Mouse (Mus musculus) adrenal gland, adult 2 months (tissue): ENCODE data around the gene Plcl1. TPM values are rescaled to one million over a fixed set of nuclear protein-coding genes. Genes with fewer than 3 reads are reported as not detected.

Experiments used
- DNase-seq: peaks from one replicate; pipeline ENCODE4 v3.0.0; 2021
- long read RNA-seq: library from polyadenylated mRNA; stranded (forward); transcript quantifications from one replicate; pipeline ENCODE4 v2.0.0, GENCODE M21; 2021
- polyA plus RNA-seq: library from polyadenylated mRNA; depleted of rRNA; stranded (reverse); fragments of >200 nt; gene quantifications from 2 replicates; pipeline ENCODE4 v1.2.3, GENCODE M21; 2012; rRNA removed
- total RNA-seq, 2 experiments: library from RNA; stranded (reverse); gene quantifications; 2 replicates each; pipeline ENCODE4 v1.2.3; 2021

Gene Plcl1
- total RNA-seq: 1 to 10 TPM; 3.4 to 5.7 TPM
- 1.9 and 2.0 TPM in 2 replicates for polyA plus RNA-seq
- long read RNA-seq, partial matches to known transcripts: 0 of 1 reads
- long read RNA-seq, other reads (novel, unspliced or antisense): 1 of 1 reads

DNA sequence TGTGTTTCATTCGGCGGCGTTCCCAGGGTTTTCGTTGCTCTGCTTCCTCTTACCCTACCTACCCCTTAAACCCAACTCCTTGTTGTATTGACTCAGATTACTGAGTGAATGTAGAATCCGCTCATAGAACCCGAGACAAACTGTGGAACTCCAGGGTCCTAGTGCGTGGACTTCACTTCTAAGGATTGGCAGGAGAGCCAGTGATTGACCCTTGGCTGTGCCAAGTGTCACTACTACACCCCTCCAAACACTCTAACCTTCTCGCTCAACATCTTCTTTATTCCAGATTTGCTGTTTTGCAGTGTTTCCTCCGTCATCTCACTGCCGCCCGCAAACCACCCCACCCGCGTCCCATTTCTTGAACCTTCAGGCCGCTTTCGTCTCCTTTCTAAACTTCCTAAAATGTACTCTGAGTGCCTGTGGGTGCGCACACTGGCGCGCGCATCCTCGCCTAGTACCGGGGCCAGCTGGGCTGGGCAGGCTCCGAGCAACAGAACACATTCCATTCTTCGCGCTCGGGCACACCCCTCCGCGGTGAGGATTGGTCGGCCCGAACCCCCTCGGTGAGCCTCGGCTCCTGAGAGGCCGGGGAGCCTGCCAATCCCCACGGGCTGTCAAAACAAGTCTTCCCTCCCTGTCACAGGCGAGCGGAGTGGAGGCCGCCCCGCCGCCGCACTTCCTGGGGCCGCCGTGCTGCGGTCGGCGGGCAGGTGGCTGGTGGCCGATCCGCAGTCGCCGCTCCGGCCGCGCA, at the start of gene Plcl1:
Plcl1 (plus strand) TSS at position 650 of the 751 bp plus-strand sequence.
- DNase-seq: peak; percentile 98

DNA sequence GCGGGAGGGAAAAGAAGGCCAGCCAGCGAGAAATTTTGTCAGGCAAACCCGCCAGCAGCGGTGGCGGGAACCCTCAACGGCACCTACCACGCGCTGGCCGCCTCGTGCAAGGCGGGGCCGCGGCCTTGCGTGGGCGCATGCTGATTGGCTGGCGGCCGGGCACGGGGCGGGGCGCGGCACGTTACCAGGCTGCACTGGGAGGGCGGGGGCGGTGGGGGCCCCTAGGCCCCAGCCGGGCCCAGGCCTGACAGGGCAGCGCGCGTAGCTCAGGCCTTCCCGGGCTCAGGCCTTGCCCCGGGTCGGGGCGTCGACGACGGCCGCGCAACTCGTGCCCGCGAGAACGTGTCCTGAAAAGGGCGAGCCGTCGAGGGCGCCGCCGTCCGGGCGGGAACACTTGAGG, 43.1 kb upstream of the Plcl1 start:
- DNase-seq: no peak

DNA sequence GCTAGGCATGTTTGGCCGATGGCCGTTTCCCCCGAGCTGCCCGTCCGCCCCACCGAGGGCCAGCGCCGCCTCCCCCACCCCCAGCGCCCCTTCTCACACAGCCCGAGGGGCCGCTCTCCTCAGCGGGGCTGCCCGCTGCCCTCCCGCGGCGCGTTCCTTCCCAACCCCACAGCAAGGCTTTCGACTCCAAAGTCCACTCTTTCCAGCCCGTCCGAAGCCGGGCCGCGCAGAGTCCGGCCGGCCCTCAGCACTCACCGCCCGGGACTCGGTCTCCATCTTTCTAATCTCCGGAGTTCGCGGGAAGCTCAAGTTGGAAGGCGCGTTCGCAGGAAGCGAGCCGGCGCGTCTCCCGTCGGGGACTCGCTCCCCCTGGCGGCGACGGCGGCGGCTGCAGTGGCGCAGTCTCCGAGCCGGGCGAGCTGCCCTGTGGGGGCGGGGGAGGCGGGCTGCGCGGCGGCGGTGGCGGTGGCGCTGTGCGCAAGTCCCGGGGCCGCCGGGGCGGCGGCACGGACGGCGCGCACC, 42.6 kb upstream of the Plcl1 start, which contains the start of gene Boll:
Boll (minus strand) TSS at position 426 of the 522 bp plus-strand sequence.
- DNase-seq: peak; percentile 85

DNA sequence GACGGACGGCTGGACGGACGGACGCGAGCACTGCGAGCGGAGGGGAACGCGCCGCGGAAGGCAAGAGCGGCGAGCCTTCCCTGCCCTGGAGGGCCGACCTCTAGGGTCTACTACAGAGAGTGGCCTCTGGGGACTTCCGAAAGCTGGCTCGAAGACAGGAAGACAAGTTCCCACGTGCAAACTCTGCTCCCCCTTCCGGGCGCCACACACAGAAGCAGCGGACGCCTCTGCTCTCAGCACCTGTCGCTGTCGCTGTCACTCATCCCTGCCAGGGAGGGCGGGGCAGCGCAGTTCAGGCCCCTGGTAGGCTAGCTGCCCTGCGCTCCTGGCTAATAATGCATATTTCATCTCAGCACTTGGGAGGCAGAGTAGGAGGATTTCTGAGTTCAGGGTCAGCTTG, 42.1 kb upstream of the Plcl1 start:
- peak; percentile 64 for DNase-seq

DNA sequence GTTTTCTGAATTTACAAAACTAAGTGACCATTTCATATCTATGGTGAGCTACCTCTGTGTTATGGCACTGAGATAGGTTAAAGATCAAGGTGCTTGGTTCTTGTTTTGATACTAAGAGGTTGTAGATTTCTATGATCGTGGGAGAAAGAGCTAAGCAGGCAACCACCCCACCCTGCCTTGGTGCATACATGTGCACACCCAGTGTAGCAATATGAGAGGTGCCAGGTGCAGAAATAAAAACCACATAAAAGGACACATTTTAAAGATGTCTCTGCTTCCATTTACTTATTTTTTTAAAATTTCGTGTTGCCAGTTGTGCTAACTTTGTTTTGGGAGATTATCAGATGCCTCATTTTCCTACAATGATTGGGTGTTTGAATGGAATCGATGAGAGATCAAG, 33.1 kb upstream of the Plcl1 start:
- no peak for DNase-seq

DNA sequence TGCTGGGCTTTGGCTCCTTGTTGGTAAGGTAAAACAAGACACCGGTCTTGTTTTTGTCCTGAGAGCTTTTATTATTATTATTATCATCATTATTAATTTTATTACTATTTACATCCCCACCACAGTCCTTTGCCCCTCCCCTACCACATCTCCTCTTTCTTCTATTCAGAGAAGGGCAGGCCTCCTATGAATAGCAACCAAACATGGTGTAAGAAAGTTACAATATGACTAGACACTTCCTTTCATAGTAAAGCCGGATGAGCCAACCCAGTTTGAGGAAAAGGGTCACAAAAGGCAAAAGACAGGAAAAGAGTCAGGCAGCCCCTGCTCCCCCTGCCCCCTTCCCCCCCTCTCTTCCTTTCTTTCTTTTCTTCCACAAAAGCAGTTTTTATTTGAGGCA, 25.2 kb upstream of the Plcl1 start:
- no peak for DNase-seq

DNA sequence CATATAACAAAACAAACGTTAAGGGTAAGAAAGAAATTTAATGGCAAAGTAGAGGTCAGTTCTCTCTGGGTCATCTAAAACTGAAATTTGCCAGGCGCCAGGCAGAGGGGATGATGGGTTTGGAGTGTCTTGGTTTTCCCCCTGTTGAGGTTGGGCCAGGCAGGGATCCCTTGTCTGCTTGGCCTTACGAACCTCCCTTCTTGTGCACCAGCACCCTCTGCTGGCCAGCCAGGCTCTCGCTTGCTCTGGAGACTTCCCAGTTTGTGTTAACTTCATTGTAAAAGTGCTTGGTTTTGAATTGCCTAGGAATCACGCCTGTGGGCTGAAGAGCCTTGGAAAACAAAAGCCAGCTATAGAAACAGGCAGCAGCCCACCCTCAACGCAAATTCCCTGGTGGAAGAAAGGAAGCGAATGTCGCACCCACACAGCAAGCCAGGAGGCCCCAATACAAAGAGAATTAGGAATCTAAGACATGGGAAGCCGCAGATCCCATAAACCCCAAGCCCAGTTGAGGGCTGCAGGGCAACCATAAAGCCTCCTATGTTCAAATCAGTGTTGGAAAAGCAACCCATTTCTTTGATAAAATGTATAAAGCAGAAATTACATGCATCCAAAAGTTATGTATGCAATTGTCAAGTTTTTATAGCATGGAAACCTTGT, 22.5 kb upstream of the Plcl1 start:
- peak; percentile 86 for DNase-seq

DNA sequence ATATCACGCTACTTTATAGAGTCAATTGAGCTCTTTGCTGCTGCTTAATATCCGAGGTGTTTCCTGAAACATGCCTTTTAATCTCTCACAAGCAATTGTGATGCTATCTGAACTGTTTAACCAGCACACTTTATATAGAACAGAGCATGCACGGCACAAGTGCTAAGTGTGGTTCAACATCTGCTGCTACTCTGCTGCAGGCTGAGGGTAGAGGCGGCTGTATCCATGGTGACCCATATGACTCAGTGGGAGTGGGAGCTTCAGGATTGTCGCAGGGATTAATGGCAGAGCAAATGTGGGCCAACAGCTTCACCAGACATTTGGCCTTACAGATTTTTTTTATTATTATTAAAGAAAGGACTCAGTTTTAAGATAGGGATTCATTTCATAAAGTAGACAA, 5.8 kb upstream of the Plcl1 start:
- no peak for DNase-seq

DNA sequence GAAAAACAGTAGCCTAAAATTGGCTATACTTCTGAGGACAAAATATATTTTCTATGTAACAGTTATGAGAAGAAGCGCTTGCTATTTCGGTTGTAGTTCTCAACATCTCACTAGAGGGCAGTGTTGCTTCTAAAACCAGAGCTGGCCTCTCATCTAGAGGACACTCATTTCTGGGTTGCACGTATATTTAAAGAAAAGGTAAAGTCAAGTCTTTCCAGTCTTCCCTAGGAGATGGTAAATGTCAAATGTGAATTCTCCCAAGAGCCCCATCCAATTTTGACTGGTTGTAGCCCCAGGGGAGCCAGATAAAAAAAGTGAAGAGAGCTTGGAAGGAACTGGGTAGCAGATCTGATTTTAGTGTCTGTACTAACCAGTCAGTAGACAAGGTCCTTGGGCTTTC, 1.3 kb upstream of the Plcl1 start:
- DNase-seq: peak; percentile 50

DNA sequence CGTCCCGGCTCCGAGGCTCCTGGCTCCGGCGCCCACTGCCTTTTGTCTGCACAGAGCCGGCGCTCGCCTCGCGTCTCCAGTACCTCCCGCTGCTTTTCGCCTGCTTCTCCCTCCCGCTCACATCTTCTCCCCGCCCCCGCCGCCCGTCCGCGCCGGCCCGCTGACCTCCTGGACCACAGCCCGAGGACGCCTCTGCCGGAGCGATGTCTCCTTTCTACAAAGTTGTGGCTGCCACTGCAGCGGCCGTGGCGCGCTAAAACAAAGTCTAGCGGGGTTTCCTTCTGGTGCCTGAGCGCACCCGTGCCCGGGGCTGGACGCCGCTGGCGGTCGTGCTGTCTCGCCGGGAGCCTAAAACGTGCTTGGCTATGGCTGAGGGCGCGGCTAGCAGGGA, 297 bp downstream of the Plcl1 start:
- DNase-seq: peak; percentile 91

DNA sequence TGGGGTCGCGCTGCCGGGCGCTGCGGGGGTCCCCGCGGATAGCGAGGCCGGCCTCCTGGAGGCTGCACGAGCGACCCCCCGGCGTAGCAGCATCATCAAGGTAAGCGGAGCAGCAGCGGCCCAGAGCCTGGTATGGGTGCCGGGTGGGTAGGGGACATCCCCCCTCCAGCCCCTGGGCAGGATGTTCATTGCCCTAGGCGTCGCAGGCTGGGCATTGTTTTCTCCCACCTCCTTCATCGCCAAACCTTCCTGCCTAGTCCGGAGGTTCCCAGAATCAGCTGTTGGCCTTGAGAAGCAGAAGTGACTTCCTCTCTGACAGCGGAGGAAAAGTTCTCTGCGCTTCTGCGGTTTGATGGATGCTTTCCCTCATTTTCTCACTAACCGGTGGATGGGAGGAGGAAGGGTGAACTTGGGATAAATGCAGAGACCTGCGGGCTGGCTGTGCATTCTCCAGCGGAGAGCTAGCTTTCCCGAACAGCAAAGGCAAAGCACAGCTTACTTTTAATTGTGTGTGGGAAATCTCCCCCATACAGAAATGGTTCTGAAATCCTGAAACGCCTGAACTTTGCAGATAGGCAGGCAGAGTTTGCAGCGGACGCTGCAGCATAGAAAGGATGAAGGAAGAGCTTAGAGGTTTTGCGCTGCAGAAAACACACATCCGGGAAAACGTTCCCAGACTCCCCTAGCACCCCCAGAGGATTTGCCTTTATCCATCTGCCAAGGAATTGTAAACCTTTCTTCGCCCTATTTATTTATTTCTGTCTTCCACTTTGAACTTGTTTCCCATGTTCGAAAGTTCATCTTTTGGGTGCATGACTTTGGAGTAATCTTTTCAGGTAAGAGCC, 1.0 kb downstream of the Plcl1 start:
- peak; percentile 42 for DNase-seq

DNA sequence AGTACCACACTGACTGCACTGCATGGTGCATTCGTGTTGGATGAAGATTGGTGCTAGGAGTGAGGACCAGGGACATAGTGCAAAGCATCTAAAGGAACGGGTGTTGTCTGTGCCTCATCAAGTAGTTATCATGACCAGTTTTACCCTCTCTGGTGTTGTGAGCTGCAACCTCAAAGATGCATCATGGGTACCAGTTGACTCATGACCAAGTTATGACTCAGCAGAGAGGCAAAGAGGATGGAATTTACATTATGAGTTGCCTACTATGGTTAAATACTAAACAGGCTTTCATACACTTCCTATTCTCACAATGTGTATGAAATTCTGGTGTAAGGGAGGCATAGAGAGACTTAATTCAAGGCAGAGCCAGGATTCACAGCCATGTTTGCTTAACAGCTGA, 4.9 kb downstream of the Plcl1 start:
- DNase-seq: no peak

DNA sequence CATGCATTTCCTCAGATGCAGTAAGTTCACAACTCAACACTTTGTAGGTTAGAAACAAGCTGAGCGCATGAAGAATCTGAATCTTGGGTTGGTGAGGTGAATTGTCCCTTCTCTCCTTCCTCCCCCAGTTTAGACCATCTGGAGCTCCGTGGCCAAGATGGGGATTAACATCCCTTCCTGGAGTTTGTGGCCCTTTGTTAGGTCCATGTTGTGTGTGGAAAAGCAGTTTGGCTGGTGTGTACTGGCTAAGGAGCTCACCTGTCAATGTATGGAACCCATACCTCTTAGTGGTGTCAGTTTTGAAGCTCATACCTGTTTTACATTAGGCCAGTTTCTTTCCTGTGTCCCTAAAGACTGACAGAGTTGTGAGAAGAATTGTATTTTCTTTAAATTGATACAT, 5.4 kb downstream of the Plcl1 start:
- DNase-seq: no peak

DNA sequence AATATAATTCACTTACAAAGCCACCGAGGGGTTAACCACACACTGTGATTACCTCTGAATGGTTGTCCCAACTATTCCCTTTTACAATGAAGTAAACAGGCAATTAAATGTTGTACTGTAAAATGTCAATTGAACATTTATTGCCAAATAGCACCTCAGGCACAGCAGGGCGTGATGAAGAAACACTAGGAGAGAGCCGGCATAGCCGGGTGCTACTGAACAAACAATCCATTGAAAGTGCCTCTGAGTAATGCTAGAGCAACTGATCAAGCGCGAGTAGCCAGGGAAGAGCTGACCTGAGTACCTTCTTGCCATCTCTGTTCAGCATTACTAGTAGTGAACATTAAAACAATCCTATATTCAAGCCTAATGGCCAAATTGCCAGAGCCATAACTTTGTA, 6.8 kb downstream of the Plcl1 start:
- DNase-seq: no peak

DNA sequence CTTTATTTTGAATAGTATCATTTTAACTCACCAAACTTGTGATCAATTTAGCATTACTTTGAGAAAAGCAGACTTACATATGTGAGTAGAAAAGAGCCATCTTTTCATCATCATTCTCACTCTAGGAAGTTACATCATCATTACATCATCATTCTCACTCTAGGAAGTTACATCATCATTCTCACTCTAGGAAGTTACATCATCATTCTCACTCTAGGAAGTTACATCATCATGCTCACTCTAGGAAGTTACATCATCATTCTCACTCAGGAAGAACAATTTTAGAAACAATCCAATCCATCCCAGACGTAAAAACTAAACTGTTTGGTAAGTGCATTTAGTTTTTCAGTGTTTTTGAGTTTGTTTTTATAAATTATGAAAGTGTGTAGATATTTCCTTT, 7.8 kb downstream of the Plcl1 start:
- DNase-seq: no peak

DNA sequence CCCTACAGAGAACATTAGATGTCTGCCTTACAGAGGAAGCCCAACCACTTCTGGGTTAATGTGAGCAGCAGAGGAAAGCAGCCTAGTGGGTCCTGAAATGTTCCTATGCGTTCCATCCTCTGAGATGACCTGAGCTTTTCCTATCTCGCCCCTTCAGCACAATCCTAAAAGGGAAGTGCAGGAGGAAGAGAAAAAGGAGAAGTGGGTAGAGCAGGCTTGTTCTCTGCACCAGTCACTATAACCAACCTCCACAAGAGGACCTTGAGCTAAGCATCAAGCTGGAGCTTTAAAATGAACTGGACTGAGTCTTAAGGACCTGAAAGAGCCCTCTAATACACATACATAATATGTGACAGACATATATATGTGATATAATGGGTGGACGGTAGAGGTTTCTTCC, 13.2 kb downstream of the Plcl1 start:
- no peak for DNase-seq

DNA sequence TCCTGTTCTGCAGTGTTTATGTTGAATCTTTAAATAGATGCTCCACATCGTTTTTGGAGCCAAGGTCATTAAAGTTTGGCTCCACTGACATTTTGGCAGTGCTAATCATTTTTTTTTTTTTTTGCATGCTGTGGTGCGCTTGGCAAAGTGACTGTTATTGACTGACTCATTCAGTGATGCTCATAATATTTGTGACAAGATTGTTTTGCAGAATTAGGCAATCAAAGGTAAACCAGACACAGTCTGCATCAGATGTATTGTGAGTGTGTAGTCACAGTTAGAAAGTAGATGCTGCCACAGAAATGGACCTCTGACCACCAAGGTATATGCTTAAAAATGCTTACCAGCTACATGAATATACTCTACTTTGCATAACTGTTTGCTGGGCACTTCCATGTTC, 21.9 kb downstream of the Plcl1 start:
- DNase-seq: no peak

DNA sequence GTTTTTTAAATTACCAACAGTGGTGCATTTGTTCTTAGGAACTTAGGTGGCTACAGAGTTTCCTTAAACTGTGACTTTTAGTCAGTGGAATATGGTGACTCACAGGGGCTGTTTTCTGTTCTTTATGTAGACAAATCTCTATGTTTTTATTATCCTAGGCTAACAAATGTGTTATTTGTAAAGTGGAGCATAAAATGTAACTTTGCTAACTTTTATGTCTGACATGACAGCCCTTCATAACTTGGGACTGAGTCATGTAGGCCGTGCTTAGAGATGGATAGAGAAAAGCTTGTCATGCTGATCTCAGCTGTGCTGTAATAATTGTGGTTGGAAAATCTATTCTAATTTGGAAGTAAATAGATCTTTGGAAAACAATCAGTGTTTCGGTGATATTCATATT, 23.3 kb downstream of the Plcl1 start:
- DNase-seq: no peak

DNA sequence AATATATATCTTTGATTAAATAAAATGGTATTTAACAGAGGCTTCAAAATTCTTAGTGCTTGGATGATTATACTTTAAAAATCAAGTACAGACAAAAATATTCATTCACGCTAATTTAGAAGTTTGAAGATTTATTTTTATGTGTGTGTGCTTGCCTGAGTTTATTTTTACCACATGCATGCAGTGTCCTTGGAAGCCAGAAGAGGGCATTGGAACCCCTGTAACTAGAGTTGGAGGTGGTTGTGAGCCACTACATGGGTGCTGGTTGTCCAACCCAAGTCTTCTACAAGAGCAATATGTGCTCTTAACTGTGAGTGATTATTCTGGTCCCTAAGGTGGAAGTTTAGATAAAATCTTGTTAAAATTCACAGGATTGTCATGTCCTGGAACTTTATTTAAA, 24.0 kb downstream of the Plcl1 start:
- DNase-seq: no peak

DNA sequence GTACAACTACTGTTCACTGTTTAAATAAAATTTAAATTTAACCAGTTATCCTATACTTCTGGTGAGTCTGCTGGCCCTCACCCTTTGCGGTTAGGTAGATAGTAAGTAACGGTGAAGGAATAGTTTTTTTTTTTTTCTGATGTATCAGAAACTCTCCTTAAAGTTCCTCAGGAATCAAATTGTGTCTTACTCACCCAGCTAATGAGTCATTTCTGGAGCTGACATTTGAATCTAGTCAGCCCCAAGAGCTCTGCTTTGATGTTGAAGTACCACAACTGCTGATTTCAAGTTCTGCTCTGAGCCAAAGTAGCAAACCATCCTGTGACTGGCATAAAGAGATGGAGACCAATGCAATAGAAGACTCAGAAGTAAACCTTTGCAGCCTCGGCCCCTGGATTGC, 24.9 kb downstream of the Plcl1 start:
- no peak for DNase-seq

DNA sequence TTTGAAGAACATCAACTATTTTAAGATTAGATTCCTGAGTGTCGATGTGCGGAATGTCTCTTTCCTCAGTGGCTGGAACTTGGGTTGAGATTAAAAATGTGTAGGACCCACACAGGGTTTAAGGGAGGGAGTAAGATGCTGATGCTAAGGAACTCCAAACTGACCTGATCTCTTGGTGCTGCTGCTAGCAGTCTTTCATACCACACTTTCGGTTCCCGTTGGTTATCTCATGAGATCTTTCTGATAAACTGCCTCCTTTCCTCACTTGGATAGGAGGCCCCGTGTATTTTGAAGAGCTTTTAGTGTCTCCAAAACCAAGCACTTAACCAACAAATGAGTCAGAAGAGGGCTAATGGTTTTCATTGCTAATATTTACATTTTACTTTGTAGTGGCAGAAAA, 30.9 kb downstream of the Plcl1 start:
- no peak for DNase-seq

DNA sequence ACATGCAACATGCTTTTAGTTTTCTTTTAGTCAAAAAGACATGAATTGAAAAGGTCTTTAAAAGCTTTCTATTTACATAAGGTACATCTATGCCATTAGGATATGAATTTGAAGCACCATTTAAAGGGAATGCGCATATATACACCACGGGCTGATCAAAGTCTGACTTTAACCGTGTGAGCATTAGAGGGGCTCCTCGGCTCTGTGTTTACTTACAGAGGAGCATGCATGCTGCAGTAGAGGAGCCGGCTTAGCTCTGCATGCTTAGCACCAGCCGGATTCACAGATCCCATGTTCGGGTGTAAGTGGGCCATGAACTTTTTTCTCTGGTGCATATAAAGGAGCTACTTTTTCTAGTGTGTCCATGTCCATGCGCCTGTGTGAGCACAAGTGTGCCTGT, 31.4 kb downstream of the Plcl1 start:
- DNase-seq: no peak

DNA sequence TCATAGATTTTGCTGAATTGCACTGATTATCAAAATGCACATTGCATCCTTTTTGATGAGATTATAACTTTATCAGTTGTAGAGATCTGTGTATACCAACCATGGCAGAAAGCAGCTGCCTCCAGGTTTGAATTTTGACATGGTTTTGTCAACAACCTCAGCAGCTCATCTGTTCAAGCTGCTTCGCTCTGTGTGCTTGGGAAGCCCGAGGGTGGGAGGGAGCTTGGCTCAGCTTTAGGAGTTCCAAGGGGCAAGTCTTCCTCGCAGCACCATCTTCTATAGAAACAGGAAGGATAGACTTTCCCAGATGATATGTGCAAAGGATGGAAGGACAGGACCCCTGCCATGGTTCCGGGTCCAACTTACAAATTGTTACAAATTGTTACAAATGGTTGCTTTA, 32.9 kb downstream of the Plcl1 start:
- no peak for DNase-seq
